Mouse (Mus musculus) brown adipose tissue, adult 24 weeks (tissue): ENCODE results near the gene Sema5b. TPM values are rescaled to one million over a fixed set of nuclear protein-coding genes. Genes with fewer than 3 reads are reported as not detected.

Source experiments
- H3K27ac ChIP-seq: fragments of 200-500 bp; replicated peaks from 2 replicates; pipeline ENCODE4 v1.5.1; 2012; ENCODE audit warnings: low read depth, mild to moderate bottlenecking, low read length
- H3K4me1 ChIP-seq: fragments of 200-500 bp; 2 replicates; pipeline ENCODE4 v1.6.1; 2012; ENCODE audit warnings: low read length, mixed read lengths; ENCODE audit not compliant: control insufficient read depth, insufficient read depth, insufficient read length
- H3K4me3 ChIP-seq: fragments of 200-500 bp; 2 replicates; pipeline ENCODE4 v1.5.1; 2012; ENCODE audit warnings: low read depth, mild to moderate bottlenecking, low read length, moderate library complexity; ENCODE audit not compliant: insufficient read depth
- polyA plus RNA-seq: library from polyadenylated mRNA; stranded (reverse); fragments of >200 nt; gene quantifications from 2 replicates; pipeline ENCODE4 v1.2.4, GENCODE M21; 2012; ENCODE audit not compliant: missing spikeins, insufficient read depth, insufficient read length

The Sema5b gene
- polyA plus RNA-seq, 1 experiment, result not detected

- Histone ChIP-seq H3K27ac (no peak overlapping the region), H3K4me1 (no peaks in the 10 kb centered on the region), H3K4me3 (no peak overlapping the region)
Measured at GRCm38 (mm10) chr16:35569758-35570157, 28.8 kb downstream of the Sema5b start.

GRCm38 (mm10) chr16:35570627-35571026 lies 29.7 kb downstream of the Sema5b start:
- H3K4me1 ChIP-seq, result no peaks in the 10 kb centered on the region
- H3K27ac ChIP-seq, result no peak overlapping the region
- no peak overlapping the region for H3K4me3 ChIP-seq

- no peak overlapping the region for H3K4me3 ChIP-seq
- no peaks in the 10 kb centered on the region for H3K4me1 ChIP-seq
- no peak overlapping the region for H3K27ac ChIP-seq
Measured at GRCm38 (mm10) chr16:35573586-35573985, 32.6 kb downstream of the Sema5b start.

- Histone ChIP-seq H3K4me3 (no peak overlapping the region), H3K27ac (no peak overlapping the region)
Measured at GRCm38 (mm10) chr16:35577181-35577941, 36.4 kb downstream of the Sema5b start.

GRCm38 (mm10) chr16:35581299-35581698 lies 40.4 kb downstream of the Sema5b start:
- no peaks in the 10 kb centered on the region for H3K4me1 ChIP-seq
- no peak overlapping the region for H3K4me3 ChIP-seq
- no peak overlapping the region for H3K27ac ChIP-seq

More at GRCm38 (mm10) chr16:35577181-35577941, 36.4 kb downstream of the Sema5b start:
- H3K4me1 ChIP-seq, result no peaks in the 10 kb centered on the region

GRCm38 (mm10) chr16:35583551-35584080 lies 42.7 kb downstream of the Sema5b start:
- Histone ChIP-seq H3K4me1 (no peaks in the 10 kb centered on the region; the same call in 1 of the 2 replicates), H3K4me3 (no peak overlapping the region)

GRCm38 (mm10) chr16:35585126-35585694 lies 44.3 kb downstream of the Sema5b start:
- no peaks in the 10 kb centered on the region; the same call in 1 of the 2 replicates for H3K4me1 ChIP-seq
- no peak overlapping the region for H3K27ac ChIP-seq
- no peak overlapping the region for H3K4me3 ChIP-seq

More at GRCm38 (mm10) chr16:35583551-35584080, 42.7 kb downstream of the Sema5b start:
- H3K27ac ChIP-seq, result no peak overlapping the region

GRCm38 (mm10) chr16:35587046-35587779 lies 46.3 kb downstream of the Sema5b start:
- Histone ChIP-seq H3K4me1 (no peaks in the 10 kb centered on the region; the same call in none of the 2 replicates), H3K27ac (no peak overlapping the region), H3K4me3 (no peak overlapping the region)

GRCm38 (mm10) chr16:35587866-35588465 lies 47.0 kb downstream of the Sema5b start:
- Histone ChIP-seq H3K4me3 (no peak overlapping the region), H3K4me1 (no peaks in the 10 kb centered on the region; the same call in none of the 2 replicates), H3K27ac (no peak overlapping the region)

- no peaks in the 10 kb centered on the region; the same call in none of the 2 replicates for H3K4me1 ChIP-seq
- no peak overlapping the region for H3K4me3 ChIP-seq
- H3K27ac ChIP-seq, result no peak overlapping the region
Measured at GRCm38 (mm10) chr16:35588731-35589151, 47.8 kb downstream of the Sema5b start.

GRCm38 (mm10) chr16:35591756-35592155 lies 50.8 kb downstream of the Sema5b start:
- H3K4me1 ChIP-seq, result no peaks in the 10 kb centered on the region; the same call in none of the 2 replicates
- H3K27ac ChIP-seq, result no peak overlapping the region
- no peak overlapping the region for H3K4me3 ChIP-seq

GRCm38 (mm10) chr16:35592274-35593065 lies 51.5 kb downstream of the Sema5b start:
- H3K4me1 ChIP-seq, result no peaks in the 10 kb centered on the region; the same call in none of the 2 replicates
- no peak overlapping the region for H3K27ac ChIP-seq
- H3K4me3 ChIP-seq, result no peak overlapping the region

GRCm38 (mm10) chr16:35593474-35593873 lies 52.5 kb downstream of the Sema5b start:
- H3K4me1 ChIP-seq, result no peaks in the 10 kb centered on the region; the same call in 1 of the 2 replicates
- no peak overlapping the region for H3K27ac ChIP-seq
- H3K4me3 ChIP-seq, result no peak overlapping the region

- Histone ChIP-seq H3K27ac (no peak overlapping the region), H3K4me1 (no peaks in the 10 kb centered on the region; the same call in 1 of the 2 replicates), H3K4me3 (no peak overlapping the region)
Measured at GRCm38 (mm10) chr16:35596241-35596640, 55.3 kb downstream of the Sema5b start.
